10 mouse cellular contexts compared by ENCODE assay signal in genomic region chr11:99539721-99540120, GRCm38 (mm10). TPM values are rescaled to one million over a fixed set of nuclear protein-coding genes. Genes with fewer than 3 reads are reported as not detected.
DNase-seq lines count a peak whose midpoint lies in the region; ATAC-seq lines count a peak whose summit lies in the region.
"Had no signal": no experiment of that assay in that cellular context is flagged by ENCODE, and none has a peak within 500 bp of the region (broad histone marks: within the 10 kb centered on the region; RNA-seq: fewer than 3 reads in every experiment).

No protein-coding gene starts in this region.

- no peak overlapping the region for H3K27ac ChIP-seq in heart, embryonic 13.5 days (replicated peaks)
- H3K27ac ChIP-seq in midbrain, embryonic 13.5 days: no peak overlapping the region

- H3K4me1 ChIP-seq in heart, embryonic 13.5 days: no peaks in the 10 kb centered on the region
- peaks cover 4% of the 10 kb centered on the region; the same call in 1 of the 2 replicates for H3K4me1 ChIP-seq in midbrain, embryonic 13.5 days (replicated peaks)

- no peaks in the 10 kb centered on the region for H3K36me3 ChIP-seq in heart, embryonic 13.5 days
- no peaks in the 10 kb centered on the region for H3K36me3 ChIP-seq in midbrain, embryonic 13.5 days

- DNase-seq in heart, adult 9 months (ENCODE audit: low spot score in 2 of 2): no peak
- DNase-seq in adrenal gland, adult 2 months: peak; percentile 9
- peak; percentile 36 to 76 for DNase-seq in cerebellum, postnatal 4 days (ENCODE audit: low spot score in 2 of 2)
- DNase-seq in layer of hippocampus, postnatal 36 days: peak; percentile 47 to 50
- peak; percentile 37 to 38 for DNase-seq in right cerebral cortex, adult 2 months (ENCODE audit: low spot score in 2 of 2)
- no peak for DNase-seq in urinary bladder, postnatal 36 days (ENCODE audit: low spot score in 2 of 2)

- H3K4me2 ChIP-seq in heart, embryonic 13.5 days: peak overlapping the region; percentile 37
- H3K4me2 ChIP-seq in midbrain, embryonic 13.5 days (replicated peaks): no peak overlapping the region

- H3K4me3 ChIP-seq in heart, embryonic 13.5 days: no peak overlapping the region
- H3K4me3 ChIP-seq in midbrain, embryonic 13.5 days (replicated peaks): no peak overlapping the region

- no peak overlapping the region for H3K9ac ChIP-seq in heart, embryonic 13.5 days
- H3K9ac ChIP-seq in midbrain, embryonic 13.5 days (replicated peaks): no peak overlapping the region

- ATAC-seq in heart, embryonic 13.5 days (ENCODE audit: extremely low read depth, insufficient number of reproducible peaks, low FRiP score, low TSS enrichment): no peak
- ATAC-seq in midbrain, embryonic 13.5 days: no peak

- WGBS in heart, embryonic 13.5 days: 49% methylated on average over 9 of the region's 9 CpGs
- 67% methylated on average over 9 of the region's 9 CpGs for WGBS in midbrain, embryonic 13.5 days

- no peaks in the 10 kb centered on the region for H3K9me3 ChIP-seq in heart, embryonic 13.5 days
- no peaks in the 10 kb centered on the region for H3K9me3 ChIP-seq in midbrain, embryonic 13.5 days

- no peaks in the 10 kb centered on the region for H3K27me3 ChIP-seq in heart, embryonic 13.5 days (replicated peaks)
- H3K27me3 ChIP-seq in midbrain, embryonic 13.5 days: no peaks in the 10 kb centered on the region

RNA-seq across cellular contexts. Expression of gene Krt40, which starts 3.2 kb away (rescaled TPM):
- not detected in 2 replicates for polyA plus RNA-seq in heart, embryonic 13.5 days (2015; fragmentation: Nextera tagmentation; extraction: Ambion mirVana)
- not detected for total RNA-seq in adrenal gland, adult 2 months (2021)
- not detected in 2 replicates for polyA plus RNA-seq in adrenal gland, adult 2 months (2012; rRNA removed)
- total RNA-seq in layer of hippocampus, postnatal 36 days (2021): not detected
- not detected in 2 replicates for polyA plus RNA-seq in midbrain, embryonic 13.5 days (2015; fragmentation: Nextera tagmentation; extraction: Ambion mirVana)
- total RNA-seq: CH12.LX had no signal
- polyA plus RNA-seq: neural tube, embryonic 14.5 days had no signal

RNA-seq across cellular contexts. Expression of gene Krtap3-3, which starts 10.9 kb away (rescaled TPM):
- polyA plus RNA-seq in heart, embryonic 13.5 days (2015; fragmentation: Nextera tagmentation; extraction: Ambion mirVana): not detected in 2 replicates
- not detected for total RNA-seq in adrenal gland, adult 2 months (2021)
- polyA plus RNA-seq in adrenal gland, adult 2 months (2012; rRNA removed): not detected in 2 replicates
- not detected for total RNA-seq in layer of hippocampus, postnatal 36 days (2021)
- not detected in 2 replicates for polyA plus RNA-seq in midbrain, embryonic 13.5 days (2015; fragmentation: Nextera tagmentation; extraction: Ambion mirVana)
- total RNA-seq: CH12.LX had no signal
- polyA plus RNA-seq: neural tube, embryonic 14.5 days had no signal

RNA-seq across cellular contexts. Expression of gene Krtap3-2, which starts 16.9 kb away (rescaled TPM):
- not detected in 2 replicates for polyA plus RNA-seq in heart, embryonic 13.5 days (2015; fragmentation: Nextera tagmentation; extraction: Ambion mirVana)
- not detected for total RNA-seq in adrenal gland, adult 2 months (2021)
- polyA plus RNA-seq in adrenal gland, adult 2 months (2012; rRNA removed): not detected in 2 replicates
- not detected for total RNA-seq in layer of hippocampus, postnatal 36 days (2021)
- polyA plus RNA-seq in midbrain, embryonic 13.5 days (2015; fragmentation: Nextera tagmentation; extraction: Ambion mirVana): not detected in 2 replicates
- total RNA-seq: CH12.LX had no signal
- polyA plus RNA-seq: neural tube, embryonic 14.5 days had no signal

RNA-seq across cellular contexts. Expression of gene Krt39, which starts 18.6 kb away (rescaled TPM):
- polyA plus RNA-seq in heart, embryonic 13.5 days (2015; fragmentation: Nextera tagmentation; extraction: Ambion mirVana): not detected in 2 replicates
- total RNA-seq in adrenal gland, adult 2 months (2021): not detected
- polyA plus RNA-seq in adrenal gland, adult 2 months (2012; rRNA removed): not detected in 2 replicates
- not detected for total RNA-seq in layer of hippocampus, postnatal 36 days (2021)
- polyA plus RNA-seq in midbrain, embryonic 13.5 days (2015; fragmentation: Nextera tagmentation; extraction: Ambion mirVana): not detected in 2 replicates
- total RNA-seq: CH12.LX had no signal
- polyA plus RNA-seq: neural tube, embryonic 14.5 days had no signal

RNA-seq across cellular contexts. Expression of gene Gm11939, which starts 19.5 kb away (rescaled TPM):
- polyA plus RNA-seq in heart, embryonic 13.5 days (2015; fragmentation: Nextera tagmentation; extraction: Ambion mirVana): not detected in 2 replicates
- total RNA-seq in adrenal gland, adult 2 months (2021): not detected
- polyA plus RNA-seq in adrenal gland, adult 2 months (2012; rRNA removed): not detected in 2 replicates
- total RNA-seq in layer of hippocampus, postnatal 36 days (2021): not detected
- polyA plus RNA-seq in midbrain, embryonic 13.5 days (2015; fragmentation: Nextera tagmentation; extraction: Ambion mirVana): not detected in 2 replicates
- total RNA-seq: CH12.LX had no signal
- polyA plus RNA-seq: neural tube, embryonic 14.5 days had no signal

Comparison
In these comparisons a context has a peak if more than half of its experiments do, and no peak if none do; other contexts are left out.
1. DNase-seq: peak in adrenal gland, adult 2 months (single experiment), cerebellum, postnatal 4 days (2 of 2), layer of hippocampus, postnatal 36 days (2 of 2) and right cerebral cortex, adult 2 months (2 of 2); none in heart, adult 9 months (0 of 2) and urinary bladder, postnatal 36 days (0 of 2).